Mouse (Mus musculus): ENCODE measurements at regions not wholly inside any gene's neighbourhood (a gene's known extent, or its start where the extent isn't known, plus 50 kb on each side); places are given as distances from the start of the nearest gene placed in this dataset.

DNA sequence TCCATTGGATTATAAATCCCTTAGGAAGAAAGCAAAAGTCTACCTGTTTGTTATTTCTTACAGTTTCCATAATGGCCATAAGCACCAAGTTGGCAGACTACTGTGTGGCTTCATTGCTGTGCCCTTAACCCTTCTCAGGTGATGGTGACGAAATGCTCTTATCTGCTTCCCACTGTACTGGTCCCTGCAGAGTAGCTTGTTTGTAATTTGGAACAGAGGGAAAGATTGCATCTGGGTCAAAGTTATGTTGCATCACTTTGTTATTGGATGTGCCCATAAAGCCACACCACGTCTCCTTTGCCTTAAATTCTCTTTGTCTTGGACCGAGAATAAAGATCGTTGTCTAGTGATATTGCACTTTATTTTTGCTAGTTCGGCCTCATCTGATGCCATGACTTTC is 615.9 kb downstream of the Nfib start:
- H3K4me1 ChIP-seq (ENCODE audit: control insufficient read depth in 1 of 2, insufficient read depth in 2 of 2, low read length in 2 of 2) = no peaks in the 10 kb centered on the region
- H3K27ac ChIP-seq (ENCODE audit: control insufficient read depth, low read depth, low read length) = no peak overlapping the region
- H3K9ac ChIP-seq (ENCODE audit: control insufficient read depth, low read depth, low read length, poor library complexity, severe bottlenecking) = no peak overlapping the region
- TF ChIP-seq MEF2A (IDR thresholded peaks at IDR 0.05; ENCODE audit: extremely low read depth, insufficient replicate concordance, low read depth, low read length, poor library complexity, severe bottlenecking) (no peak), SIN3A (IDR thresholded peaks at IDR 0.05; ENCODE audit: low read length) (no peak), POLR2AphosphoS2 (IDR thresholded peaks at IDR 0.05; ENCODE audit: low read length) (no peak), CHD1 (IDR thresholded peaks at IDR 0.05; ENCODE audit: low read depth, low read length) (no peak), CTCF (IDR thresholded peaks at IDR 0.05 in 2 of 3, conservative IDR thresholded peaks at IDR 0.05 in 1 of 3; ENCODE audit: control insufficient read depth in 1 of 3, insufficient read depth in 1 of 3, low read depth in 2 of 3, low read length in 3 of 3, poor library complexity in 1 of 3, severe bottlenecking in 1 of 3) (no peak), ZKSCAN1 (IDR thresholded peaks at IDR 0.05; ENCODE audit: low read depth, low read length) (no peak), ZC3H11A (IDR thresholded peaks at IDR 0.05; ENCODE audit: low read depth, low read length) (no peak), E2F4 (IDR thresholded peaks at IDR 0.05; ENCODE audit: borderline replicate concordance, low read depth, low read length) (no peak), BHLHE40 (IDR thresholded peaks at IDR 0.05; ENCODE audit: borderline replicate concordance, low read depth, low read length) (no peak), RCOR1 (IDR thresholded peaks at IDR 0.05; ENCODE audit: low read depth, low read length) (no peak), SMC3 (IDR thresholded peaks at IDR 0.05; ENCODE audit: low read depth, low read length) (no peak), HCFC1 (IDR thresholded peaks at IDR 0.05; ENCODE audit: low read depth, low read length) (no peak), GATA1 (IDR thresholded peaks at IDR 0.05; ENCODE audit: low read depth, low read length) (no peak), EP300 (IDR thresholded peaks at IDR 0.05; ENCODE audit: low read depth in 1 of 2, low read length in 2 of 2) (no peak), ETS1 (IDR thresholded peaks at IDR 0.05; ENCODE audit: low read depth, low read length) (no peak), KAT2A (conservative IDR thresholded peaks at IDR 0.05; ENCODE audit: low read depth, low read length) (no peak), TBP (IDR thresholded peaks at IDR 0.05; ENCODE audit: low read depth, low read length) (no peak), ZNF384 (IDR thresholded peaks at IDR 0.05; ENCODE audit: low read depth, low read length) (no peak), UBTF (IDR thresholded peaks at IDR 0.05; ENCODE audit: borderline replicate concordance, insufficient read depth, low read depth, low read length) (no peak)
- no peaks in the 10 kb centered on the region for H3K27me3 ChIP-seq (ENCODE audit: control insufficient read depth in 1 of 2, insufficient read depth in 2 of 2, low read length in 2 of 2)
- no peaks in the 10 kb centered on the region for H3K9me3 ChIP-seq (replicated peaks; ENCODE audit: insufficient read depth, low read length)
- no peak for DNase-seq (ENCODE audit: low read depth, low spot score)
- H3K36me3 ChIP-seq (ENCODE audit: control insufficient read depth in 1 of 2, insufficient read depth in 2 of 2, low read length in 2 of 2) = no peaks in the 10 kb centered on the region
- no peak overlapping the region for H3K4me3 ChIP-seq (ENCODE audit: control insufficient read depth in 1 of 2, insufficient read depth in 1 of 2, low read depth in 2 of 2, low read length in 2 of 2)
- no peaks in the 10 kb centered on the region for H3K79me2 ChIP-seq (ENCODE audit: control insufficient read depth, insufficient read depth, low read length, poor library complexity)

DNA sequence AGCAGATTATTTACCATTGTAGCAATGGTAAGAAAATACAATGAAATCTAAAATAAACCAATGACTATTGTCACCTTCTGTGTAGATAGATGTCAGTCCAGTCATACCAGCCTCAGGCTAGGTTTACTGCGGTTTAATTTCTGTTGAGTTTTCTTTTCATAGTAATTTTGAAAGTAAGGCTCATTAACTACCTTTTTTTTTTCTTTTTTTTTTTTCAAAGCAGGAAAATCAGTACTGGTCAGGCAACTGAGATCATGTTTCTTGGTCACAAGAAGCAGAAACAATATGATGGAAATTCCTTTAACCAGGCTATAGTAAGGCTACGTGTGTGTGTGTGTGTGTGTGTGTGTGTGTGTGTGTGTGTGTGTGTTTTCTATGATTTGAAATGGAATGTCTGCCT is 622.0 kb downstream of the Nfib start:
- Histone ChIP-seq H3K4me1 (ENCODE audit: control insufficient read depth in 1 of 2, insufficient read depth in 2 of 2, low read length in 2 of 2) (no peaks in the 10 kb centered on the region), H3K79me2 (ENCODE audit: control insufficient read depth, insufficient read depth, low read length, poor library complexity) (no peaks in the 10 kb centered on the region), H3K36me3 (ENCODE audit: control insufficient read depth in 1 of 2, insufficient read depth in 2 of 2, low read length in 2 of 2) (no peaks in the 10 kb centered on the region), H3K9me3 (replicated peaks; ENCODE audit: insufficient read depth, low read length) (no peaks in the 10 kb centered on the region), H3K9ac (ENCODE audit: control insufficient read depth, low read depth, low read length, poor library complexity, severe bottlenecking) (no peak overlapping the region), H3K27me3 (ENCODE audit: control insufficient read depth in 1 of 2, insufficient read depth in 2 of 2, low read length in 2 of 2) (no peaks in the 10 kb centered on the region), H3K27ac (ENCODE audit: control insufficient read depth, low read depth, low read length) (no peak overlapping the region), H3K4me3 (ENCODE audit: control insufficient read depth in 1 of 2, insufficient read depth in 1 of 2, low read depth in 2 of 2, low read length in 2 of 2) (no peak overlapping the region)
- DNase-seq (ENCODE audit: low read depth, low spot score) = no peak
- TF ChIP-seq GABPA (IDR thresholded peaks at IDR 0.05; ENCODE audit: low read depth, low read length) (no peak), POLR2A (IDR thresholded peaks at IDR 0.05; ENCODE audit: control insufficient read depth in 1 of 2, insufficient read depth in 1 of 2, low read depth in 1 of 2, low read length in 2 of 2, poor library complexity in 1 of 2) (no peak), CHD2 (IDR thresholded peaks at IDR 0.05; ENCODE audit: low read length) (no peak), TBP (IDR thresholded peaks at IDR 0.05; ENCODE audit: low read depth, low read length) (no peak), POLR2AphosphoS2 (IDR thresholded peaks at IDR 0.05; ENCODE audit: low read length) (no peak), RAD21 (IDR thresholded peaks at IDR 0.05; ENCODE audit: low read depth, low read length) (no peak), ETS1 (IDR thresholded peaks at IDR 0.05; ENCODE audit: low read depth, low read length) (no peak), E2F4 (IDR thresholded peaks at IDR 0.05; ENCODE audit: borderline replicate concordance, low read depth, low read length) (no peak), SIN3A (IDR thresholded peaks at IDR 0.05; ENCODE audit: low read length) (no peak), TAL1 (IDR thresholded peaks at IDR 0.05; ENCODE audit: low read length) (no peak), MEF2A (IDR thresholded peaks at IDR 0.05; ENCODE audit: extremely low read depth, insufficient replicate concordance, low read depth, low read length, poor library complexity, severe bottlenecking) (no peak), USF1 (IDR thresholded peaks at IDR 0.05; ENCODE audit: low read depth, low read length) (no peak), CTCF (IDR thresholded peaks at IDR 0.05 in 2 of 3, conservative IDR thresholded peaks at IDR 0.05 in 1 of 3; ENCODE audit: control insufficient read depth in 1 of 3, insufficient read depth in 1 of 3, low read depth in 2 of 3, low read length in 3 of 3, poor library complexity in 1 of 3, severe bottlenecking in 1 of 3) (no peak), NRF1 (IDR thresholded peaks at IDR 0.05; ENCODE audit: insufficient read depth, low read depth, low read length, poor library complexity, severe bottlenecking) (no peak)

Data from MEL (cell line).